30 mouse cellular contexts compared by ENCODE assay signal in genomic region chr9:114812001-114812400, GRCm38 (mm10). TPM values are rescaled to one million over a fixed set of nuclear protein-coding genes. Genes with fewer than 3 reads are reported as not detected.
DNase-seq lines count a peak whose midpoint lies in the region; ATAC-seq and TF ChIP-seq lines count a peak whose summit lies in the region.
"Had no signal": no experiment of that assay in that cellular context is flagged by ENCODE, and none has a peak within 500 bp of the region (broad histone marks: within the 10 kb centered on the region; RNA-seq: fewer than 3 reads in every experiment).

No protein-coding gene starts in this region.

- no peak overlapping the region for H3ac ChIP-seq in C2C12 (ENCODE audit: control insufficient read depth, insufficient read length, low read depth)

- no peaks in the 10 kb centered on the region for H3K79me2 ChIP-seq in C2C12 (ENCODE audit: control insufficient read depth, insufficient read depth)

- TF ChIP-seq CTCF in C2C12 (IDR thresholded peaks at IDR 0.05; ENCODE audit: control insufficient read depth, insufficient read depth, insufficient read length) = no peak

- peak; percentile 47 to 48 for DNase-seq in spleen, postnatal 36 days (ENCODE audit: low spot score in 2 of 2)
- no peak for DNase-seq in spleen, adult 18-20 months
- DNase-seq in splenic B cell, adult 2 months (ENCODE audit: low read depth, low spot score) = peak; percentile 80
- no peak for DNase-seq in thymus, postnatal 4 days
- DNase-seq in embryo, embryonic 11 days = no peak
- DNase-seq: adrenal gland, postnatal 10 days; cerebellum, adult 11-12 months; cerebellum, postnatal 10 days; gastrocnemius, postnatal 14 days; heart, adult 11 months; kidney, adult 18-20 months; kidney, postnatal 25 days; lung, adult 2 months; lung, postnatal 10 days; retina, postnatal 1 day; right cerebral cortex, postnatal 25 days had no signal

- H3K27ac ChIP-seq in forebrain, embryonic 13.5 days = no peak overlapping the region
- H3K27ac ChIP-seq: heart, embryonic 10.5 days; heart, embryonic 15.5 days; kidney, embryonic 15.5 days; limb, embryonic 13.5 days; liver, embryonic 12.5 days; neural tube, embryonic 15.5 days; stomach, embryonic 15.5 days had no signal

- H3K9me3 ChIP-seq in forebrain, embryonic 13.5 days (replicated peaks) = no peaks in the 10 kb centered on the region; the same call in 1 of the 2 replicates
- H3K9me3 ChIP-seq: heart, embryonic 10.5 days; kidney, embryonic 15.5 days; limb, embryonic 13.5 days; liver, embryonic 12.5 days; neural tube, embryonic 15.5 days; stomach, embryonic 15.5 days had no signal

- no peaks in the 10 kb centered on the region for H3K36me3 ChIP-seq in C2C12 (ENCODE audit: control insufficient read depth, insufficient read depth)
- H3K36me3 ChIP-seq in splenic B cell, adult 2 months (ENCODE audit: control insufficient read depth, insufficient read depth, low read length, poor library complexity, severe bottlenecking) = no peaks in the 10 kb centered on the region
- no peaks in the 10 kb centered on the region for H3K36me3 ChIP-seq in forebrain, embryonic 13.5 days (ENCODE audit: poor library complexity, severe bottlenecking)
- H3K36me3 ChIP-seq: heart, embryonic 10.5 days; heart, embryonic 15.5 days; kidney, embryonic 15.5 days; limb, embryonic 13.5 days; liver, embryonic 12.5 days; neural tube, embryonic 15.5 days; stomach, embryonic 15.5 days had no signal

- no peak overlapping the region for H3K9ac ChIP-seq in forebrain, embryonic 13.5 days
- H3K9ac ChIP-seq: heart, embryonic 15.5 days; kidney, embryonic 15.5 days; limb, embryonic 13.5 days; liver, embryonic 12.5 days; neural tube, embryonic 15.5 days; stomach, embryonic 15.5 days had no signal

- ATAC-seq in granulocyte monocyte progenitor cell, adult 5-6 weeks (replicated peaks; ENCODE audit: poor library complexity, severe bottlenecking) = 0 out of 2 replicates have a peak, but pooled peaks have one; percentile 18
- no peak for ATAC-seq in forebrain, embryonic 13.5 days
- ATAC-seq: forebrain, embryonic 14.5 days; hindbrain, embryonic 16.5 days; liver, embryonic 12.5 days had no signal

- H3K79me3 ChIP-seq in C2C12 (ENCODE audit: low read depth) = no peaks in the 10 kb centered on the region

- H3K4me3 ChIP-seq in C2C12 (ENCODE audit: insufficient read depth, poor library complexity, severe bottlenecking) = no peak overlapping the region
- no peak overlapping the region for H3K4me3 ChIP-seq in forebrain, embryonic 13.5 days
- H3K4me3 ChIP-seq: erythroblast, embryonic 14.5 days; heart, embryonic 10.5 days; heart, embryonic 15.5 days; kidney, embryonic 15.5 days; limb, embryonic 13.5 days; liver, embryonic 12.5 days; neural tube, embryonic 15.5 days; stomach, embryonic 15.5 days had no signal

- H3K27me3 ChIP-seq in C2C12 (ENCODE audit: control insufficient read depth, insufficient read depth, insufficient read length) = no peaks in the 10 kb centered on the region
- H3K27me3 ChIP-seq in splenic B cell, adult 2 months (ENCODE audit: control insufficient read depth, insufficient read depth, low read length, poor library complexity, severe bottlenecking) = no peaks in the 10 kb centered on the region
- no peaks in the 10 kb centered on the region for H3K27me3 ChIP-seq in forebrain, embryonic 13.5 days
- H3K27me3 ChIP-seq: heart, embryonic 15.5 days; kidney, embryonic 15.5 days; limb, embryonic 13.5 days; liver, embryonic 12.5 days; neural tube, embryonic 15.5 days; stomach, embryonic 15.5 days had no signal

- WGBS in forebrain, embryonic 13.5 days = 90% methylated on average over 4 of the region's 4 CpGs

- H3K4me1 ChIP-seq in forebrain, embryonic 13.5 days = peaks cover 6% of the 10 kb centered on the region; the same call in 1 of the 2 replicates
- H3K4me1 ChIP-seq: limb, embryonic 13.5 days; neural tube, embryonic 15.5 days had no signal

- no peak overlapping the region for H3K4me2 ChIP-seq in forebrain, embryonic 13.5 days
- H3K4me2 ChIP-seq: heart, embryonic 15.5 days; kidney, embryonic 15.5 days; limb, embryonic 13.5 days; liver, embryonic 12.5 days; midbrain, embryonic 11.5 days; neural tube, embryonic 15.5 days; stomach, embryonic 15.5 days had no signal

TF ChIP-seq in C2C12, 6 proteins besides CTCF, POLR2A, EP300 and RAD21:
- TF ChIP-seq USF1 (IDR thresholded peaks at IDR 0.05; ENCODE audit: low read depth) = peak; percentile 72
- no peak for TF ChIP-seq CEBPB (IDR thresholded peaks at IDR 0.05; ENCODE audit: low read depth)

RNA-seq across cellular contexts. Expression of gene Cmtm7, which starts 30.3 kb away (rescaled TPM):
- 61.4 TPM for polyA plus RNA-seq in C2C12 (2012; fragmentation: generic; extraction: Trizol)
- 966 and 1,044 TPM in 2 replicates for total RNA-seq in granulocyte monocyte progenitor cell, adult 5-6 weeks (2014; fragmentation: Nextera tagmentation)
- total RNA-seq in granulocyte monocyte progenitor cell, adult 5-6 weeks (2017) = 864 and 928 TPM in 2 replicates
- 25.7 and 28.5 TPM in 2 replicates for polyA plus RNA-seq in forebrain, embryonic 13.5 days (2015; fragmentation: Nextera tagmentation; extraction: Ambion mirVana)

RNA-seq across cellular contexts. Expression of gene Cmtm8, which starts 32.0 kb away (rescaled TPM):
- not detected for polyA plus RNA-seq in C2C12 (2012; fragmentation: generic; extraction: Trizol)
- total RNA-seq in granulocyte monocyte progenitor cell, adult 5-6 weeks (2014; fragmentation: Nextera tagmentation) = 3.2 and 3.9 TPM in 2 replicates
- 2.4 and 2.9 TPM in 2 replicates for total RNA-seq in granulocyte monocyte progenitor cell, adult 5-6 weeks (2017)
- polyA plus RNA-seq in forebrain, embryonic 13.5 days (2015; fragmentation: Nextera tagmentation; extraction: Ambion mirVana) = 12.1 and 13.3 TPM in 2 replicates

Comparison
In these comparisons a context has a peak if more than half of its experiments do, and no peak if none do; other contexts are left out.
1. DNase-seq: peak in spleen, postnatal 36 days (2 of 2) and splenic B cell, adult 2 months (single experiment); none in spleen, adult 18-20 months (0 of 2), thymus, postnatal 4 days (single experiment) and embryo, embryonic 11 days (single experiment).
2. RNA of gene Cmtm8, which starts 32.0 kb away (polyA plus RNA-seq): 12.1 to 13.3 TPM in forebrain, embryonic 13.5 days; not detected in C2C12 (single experiment); every median in the first group is over 10 times any median in the second.